Mouse (Mus musculus): ENCODE data around the gene Pabpc4. TPM values are rescaled to one million over a fixed set of nuclear protein-coding genes. Genes with fewer than 3 reads are reported as not detected.
"Not testable (repeated sequence)": the region's sequence is repeated elsewhere in the genome, so short reads cannot be mapped to it uniquely, and the experiment has no call there.

Gene Pabpc4
- total RNA-seq, 2 experiments from 2014 or later: 255 to 289 TPM

- intact Hi-C loops (cut with DNase I): no loop called here
Measured at GRCm38 (mm10) chr4:123246221-123246620, 15.9 kb upstream of the Pabpc4 start.

GRCm38 (mm10) chr4:123246651-123247050 lies 15.5 kb upstream of the Pabpc4 start:
- DNase-seq: no peak
- intact Hi-C loops (cut with DNase I): no loop called here

More at GRCm38 (mm10) chr4:123246221-123246620, 15.9 kb upstream of the Pabpc4 start:
- DNase-seq: no peak

DNA sequence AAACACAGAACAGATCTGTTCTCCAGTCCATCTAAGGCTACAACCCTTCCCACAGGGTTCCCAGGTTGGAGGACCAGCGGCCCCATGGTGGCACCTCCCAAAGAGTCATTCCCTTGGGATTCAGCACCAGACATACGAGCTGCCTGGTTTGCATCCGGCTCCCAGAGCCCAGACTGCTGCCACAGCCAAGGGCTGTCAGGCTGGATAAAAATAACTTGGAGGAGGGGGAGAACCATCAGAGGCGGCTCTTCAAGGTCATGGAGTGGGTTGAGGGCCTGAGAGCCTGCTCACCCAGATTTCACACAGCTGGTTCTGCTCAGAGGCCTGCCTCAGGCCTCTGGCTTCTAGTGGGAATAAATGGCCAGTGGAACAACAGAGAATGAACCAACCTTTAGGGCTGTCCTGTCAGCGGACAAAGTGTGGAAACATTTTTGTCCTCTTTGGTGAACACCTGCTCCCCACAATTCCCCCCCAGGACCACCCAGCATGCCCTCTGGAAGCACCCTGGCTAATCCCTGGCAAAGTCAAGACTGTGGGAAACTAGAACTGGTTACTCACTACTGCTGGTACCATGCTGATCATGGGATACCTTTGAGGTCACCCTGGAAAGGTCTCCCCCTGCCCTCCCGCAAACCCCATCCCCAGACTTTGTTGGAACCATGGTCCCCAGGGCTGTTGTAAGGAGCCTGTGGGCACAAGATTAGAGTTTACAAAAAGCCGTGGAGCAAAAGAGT lies 14.8 kb upstream of the Pabpc4 start:
- peak; percentile 58 to 67 for DNase-seq
- intact Hi-C loops (cut with DNase I): no loop called here

DNA sequence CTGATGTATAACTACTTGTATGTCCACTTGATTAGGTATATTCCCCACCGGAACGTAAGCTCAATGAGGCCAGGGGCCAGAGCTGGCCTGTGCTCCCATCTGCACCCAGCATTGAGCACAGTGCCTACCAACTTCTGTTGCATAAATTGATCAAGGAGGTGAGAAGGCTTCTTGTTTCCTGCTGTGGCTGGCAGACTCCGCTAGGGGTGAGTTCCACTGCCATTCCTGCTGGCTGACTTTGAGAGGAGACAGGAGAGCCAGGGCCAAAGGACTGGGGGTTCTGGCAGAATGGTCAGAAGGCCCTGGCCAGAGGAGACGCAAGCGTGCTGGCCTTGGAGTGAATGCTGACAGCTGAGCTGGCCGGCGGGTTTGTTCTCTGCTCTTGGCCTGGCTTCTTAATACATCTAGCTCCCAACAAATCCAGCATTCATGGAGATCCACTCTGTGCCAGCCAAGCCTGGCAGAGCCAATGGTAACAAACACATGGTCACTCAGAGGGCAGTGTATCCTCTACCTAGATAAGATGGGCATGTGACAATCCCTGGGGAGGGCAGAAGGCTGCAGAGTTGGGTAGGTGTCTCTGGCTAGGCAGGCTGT lies 13.1 kb upstream of the Pabpc4 start:
- intact Hi-C loops (cut with DNase I): no loop called here

GRCm38 (mm10) chr4:123252214-123252613 lies 9.9 kb upstream of the Pabpc4 start:
- DNase-seq: no peak
- intact Hi-C loops (cut with DNase I): no loop called here

More for the DNA sequence above, 13.1 kb upstream of the Pabpc4 start:
- peak; percentile 77 to 85 for DNase-seq

DNA sequence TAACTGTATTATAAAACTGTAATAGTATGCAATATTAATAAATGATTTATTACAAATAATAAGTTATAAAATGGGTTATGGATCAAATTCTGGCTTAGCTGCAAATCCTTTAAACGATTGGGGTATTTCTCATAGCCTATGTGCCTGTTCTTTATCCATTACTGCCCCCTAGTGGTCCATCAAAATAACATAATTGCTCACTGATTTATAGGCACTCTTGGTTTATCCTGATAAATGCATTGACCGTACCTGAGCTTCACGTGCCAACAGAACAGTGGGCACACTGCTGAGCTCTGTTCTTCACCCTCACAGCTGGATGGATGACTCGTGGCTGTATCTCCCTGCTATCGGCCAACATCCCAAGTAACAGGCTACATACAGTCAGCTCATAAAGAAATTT lies 7.5 kb upstream of the Pabpc4 start:
- DNase-seq: no peak
- intact Hi-C loops (cut with DNase I): loop anchor here (1.0 to 2.0 kb wide), 2 partner anchors 35 to 98 kb away; no protein-coding TSS in a partner anchor

DNA sequence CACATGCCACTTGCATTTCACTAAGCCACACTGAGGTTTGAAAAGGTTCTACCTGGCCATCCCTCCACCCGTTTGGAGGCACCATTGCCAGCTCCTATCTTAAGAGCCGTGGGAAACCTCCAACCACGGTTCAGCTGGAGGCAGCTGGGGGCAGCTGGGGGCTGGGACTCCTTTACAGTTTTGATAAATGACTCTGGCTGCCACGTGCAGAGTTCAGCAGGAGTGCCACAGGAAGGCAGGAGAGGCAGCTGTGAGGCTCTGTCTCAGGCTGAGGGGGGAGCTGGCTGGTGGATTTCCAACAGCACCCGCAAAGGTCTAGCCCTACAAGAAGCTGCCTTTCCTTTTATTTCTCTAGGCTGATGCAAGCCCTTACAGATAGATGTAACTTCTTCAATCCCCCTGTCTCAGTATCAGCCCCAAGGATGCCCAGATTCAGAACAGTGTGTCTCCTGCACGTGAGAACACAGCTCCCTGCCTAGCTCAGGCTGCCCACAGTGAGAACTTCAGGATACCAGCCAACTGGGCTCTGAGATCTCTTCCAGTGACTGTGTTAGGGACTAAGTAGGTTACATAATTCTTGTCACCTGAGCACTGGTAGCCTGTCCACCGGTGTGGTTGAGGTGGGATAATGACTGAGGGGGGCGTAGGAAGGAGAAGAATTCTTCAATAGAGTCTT lies 1.9 kb upstream of the Pabpc4 start:
- DNase-seq: no peak
- intact Hi-C loops (cut with DNase I): no loop called here

GRCm38 (mm10) chr4:123271063-123271462 lies 8.9 kb downstream of the Pabpc4 start:
- intact Hi-C loops (cut with DNase I): no loop called here
- DNase-seq: no peak

GRCm38 (mm10) chr4:123280117-123280516 lies 18.0 kb downstream of the Pabpc4 start:
- DNase-seq: no peak
- intact Hi-C loops (cut with DNase I): no loop called here

DNA sequence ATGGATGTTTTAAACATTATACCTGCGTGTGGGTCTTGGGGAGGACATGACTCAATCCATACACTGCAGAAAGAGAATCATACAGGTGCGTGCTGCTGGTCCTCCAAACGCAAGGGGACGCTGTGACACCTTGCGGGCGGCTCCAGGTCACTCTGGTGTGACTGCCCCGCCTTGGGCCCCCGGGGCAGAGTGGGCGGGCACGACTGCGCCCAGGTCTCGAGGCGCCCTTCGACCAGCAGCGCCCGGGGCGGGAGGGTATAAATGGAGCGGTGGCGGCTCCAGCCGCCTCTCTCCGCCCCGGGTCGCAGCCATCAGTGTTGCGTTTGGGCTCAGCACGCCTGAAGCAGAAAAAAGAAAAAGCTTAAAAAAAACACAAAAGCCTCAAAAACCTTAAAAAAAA lies 20.3 kb downstream of the Pabpc4 start:
- peak; percentile 92 to 93 for DNase-seq
- intact Hi-C loops (cut with DNase I): no loop called here

DNA sequence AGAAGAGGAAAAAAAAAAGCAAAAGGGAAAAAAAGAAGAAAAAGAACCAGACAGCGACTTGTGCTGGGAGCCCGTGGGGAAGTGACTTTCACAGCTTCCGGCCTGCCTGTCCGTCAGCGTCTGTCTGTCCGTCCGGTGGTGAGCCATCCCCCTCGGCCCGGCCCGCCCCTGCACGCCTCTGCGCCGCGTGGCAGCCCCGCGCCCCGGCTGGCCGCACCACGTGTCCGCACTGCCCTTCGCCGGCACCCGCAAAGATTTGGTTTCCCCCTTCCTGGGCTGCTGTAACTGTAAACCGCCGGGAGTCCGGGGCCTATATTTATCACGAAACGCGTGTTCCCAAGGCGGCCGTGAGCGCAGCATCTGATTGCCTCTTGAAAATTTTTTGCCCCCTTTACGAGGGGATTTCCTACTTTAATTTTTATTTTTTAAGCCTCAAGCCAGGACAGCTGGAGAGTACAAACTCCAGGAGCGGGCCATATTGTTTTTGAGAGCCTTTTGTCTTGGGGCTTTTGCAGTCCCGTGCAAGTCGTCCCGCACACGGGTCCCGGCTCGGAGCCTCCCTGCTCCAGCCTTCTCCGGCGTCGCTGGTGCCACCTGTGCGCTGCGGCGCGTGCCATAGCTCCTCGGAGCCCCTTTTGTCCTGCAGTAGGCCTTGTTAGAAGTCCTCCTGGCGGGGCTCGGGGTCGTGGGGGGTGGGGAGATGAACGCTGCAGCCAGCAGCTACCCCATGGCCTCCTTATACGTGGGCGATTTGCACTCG lies 20.9 kb downstream of the Pabpc4 start:
- DNase-seq: peak in 1 of 2 experiments; percentile 48
- intact Hi-C loops (cut with DNase I): not testable (repeated sequence)

GRCm38 (mm10) chr4:123283675-123284064 lies 21.5 kb downstream of the Pabpc4 start:
- peak in 1 of 2 experiments; percentile 49 for DNase-seq
- intact Hi-C loops (cut with DNase I): not testable (repeated sequence)

- intact Hi-C loops (cut with DNase I): no loop called here
- no peak for DNase-seq
Measured at GRCm38 (mm10) chr4:123284731-123285624, 22.8 kb downstream of the Pabpc4 start.

GRCm38 (mm10) chr4:123286790-123287189 lies 24.6 kb downstream of the Pabpc4 start:
- intact Hi-C loops (cut with DNase I): no loop called here

DNA sequence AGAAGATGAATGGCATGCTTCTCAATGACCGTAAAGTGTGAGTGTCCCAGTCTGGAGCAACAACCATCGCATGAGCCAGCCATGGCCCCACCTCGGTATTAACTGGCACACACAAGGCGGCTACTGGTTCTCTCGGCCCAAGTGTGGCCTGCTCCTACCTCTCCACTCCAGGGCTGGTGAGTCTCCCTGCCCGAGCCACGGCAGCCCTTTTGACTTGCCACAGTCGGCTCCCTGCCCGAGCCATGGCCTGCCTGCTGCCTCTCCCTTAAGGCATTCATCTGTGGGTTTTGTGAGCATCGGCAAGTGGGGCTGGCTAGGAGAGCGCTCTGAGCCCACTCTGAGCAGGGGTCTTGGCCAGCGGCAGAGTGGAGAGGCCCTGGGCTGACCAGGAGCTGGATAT lies 26.9 kb downstream of the Pabpc4 start:
- DNase-seq: no peak
- intact Hi-C loops (cut with DNase I): no loop called here

More at GRCm38 (mm10) chr4:123286790-123287189, 24.6 kb downstream of the Pabpc4 start:
- DNase-seq: no peak

- intact Hi-C loops (cut with DNase I): no loop called here
- no peak for DNase-seq
Measured at GRCm38 (mm10) chr4:123292390-123292789, 30.2 kb downstream of the Pabpc4 start.

DNA sequence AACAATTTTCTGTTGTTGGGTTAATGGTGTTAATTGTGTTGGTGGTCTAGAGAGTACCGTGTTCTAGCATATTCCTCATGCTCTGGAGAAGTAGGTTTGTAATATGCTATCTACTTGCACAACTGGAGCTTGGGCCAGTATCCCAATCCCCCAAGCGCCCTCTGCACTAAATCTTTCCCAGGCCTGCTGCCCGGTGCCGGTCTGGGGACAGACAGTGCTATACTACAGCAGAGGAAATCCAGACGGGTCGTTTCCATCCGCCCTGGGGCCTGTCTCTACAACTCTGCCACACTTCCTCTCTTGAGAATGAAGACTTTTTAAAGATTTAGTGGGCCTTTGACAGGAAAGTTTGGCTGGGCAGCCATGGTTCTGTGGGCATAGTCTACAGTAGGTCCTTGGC lies 30.8 kb downstream of the Pabpc4 start:
- DNase-seq: no peak
- intact Hi-C loops (cut with DNase I): no loop called here

DNA sequence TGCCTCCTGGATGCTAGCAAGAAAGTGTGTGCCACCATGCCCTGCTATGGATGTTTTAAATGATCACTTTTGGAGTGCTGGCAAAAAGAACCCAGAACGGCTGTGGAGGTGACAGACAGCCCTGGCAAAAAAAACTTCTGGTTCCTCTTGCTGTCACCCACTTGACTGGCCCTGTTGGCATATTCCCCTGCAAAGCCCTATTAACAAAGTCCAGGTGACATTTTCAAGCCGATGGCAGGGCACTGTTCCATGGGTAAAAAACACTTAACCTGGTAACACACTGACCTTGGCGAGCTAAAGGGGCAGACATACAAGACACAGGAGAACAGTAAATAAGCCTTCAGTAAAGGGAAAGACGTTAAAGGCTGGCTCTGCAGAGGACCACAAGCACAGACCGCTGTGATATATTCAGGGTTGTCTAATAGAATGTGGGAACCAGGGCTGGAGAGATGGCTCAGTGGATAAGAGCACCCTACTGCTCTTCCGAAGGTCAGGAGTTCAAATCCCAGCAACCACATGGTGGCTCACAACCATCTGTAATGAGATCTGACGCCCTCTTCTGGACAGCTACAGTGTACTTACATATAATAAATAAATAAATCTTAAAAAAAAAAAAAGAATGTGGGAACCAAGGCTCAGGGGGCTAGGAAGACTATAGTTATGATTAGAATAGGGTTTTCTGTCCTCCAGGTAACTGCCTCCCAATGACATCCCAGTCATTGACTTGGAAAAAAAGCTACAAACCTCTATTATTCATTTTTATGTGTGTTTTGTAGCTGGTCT lies 31.7 kb downstream of the Pabpc4 start:
- intact Hi-C loops (cut with DNase I): no loop called here
- no peak for DNase-seq

DNA sequence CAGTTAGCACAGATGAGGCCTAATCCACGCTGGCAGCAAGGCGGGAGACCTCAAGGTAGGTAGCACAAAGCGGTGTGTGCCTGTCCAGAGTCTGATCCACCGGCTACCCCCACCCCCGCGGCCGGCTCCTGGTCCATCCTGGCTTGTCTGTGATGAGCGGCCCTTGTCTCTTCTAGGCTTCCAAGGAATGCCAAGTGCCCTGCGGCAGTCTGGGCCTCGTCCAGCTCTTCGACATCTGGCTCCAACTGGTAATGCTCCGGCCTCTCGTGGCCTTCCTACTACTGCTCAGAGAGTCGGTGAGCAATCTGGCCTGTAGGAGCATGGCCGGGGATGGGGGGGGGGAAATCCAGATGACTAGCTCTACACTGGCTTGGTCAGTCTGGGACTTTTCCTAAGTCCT lies 32.9 kb downstream of the Pabpc4 start:
- intact Hi-C loops (cut with DNase I); DNase-seq: not testable (repeated sequence)
